Mouse (Mus musculus): Measurements from ENCODE around the gene Iqcg. TPM values are rescaled to one million over a fixed set of nuclear protein-coding genes. Genes with fewer than 3 reads are reported as not detected.
A peak's percentile ranks its signal among the peaks of the same experiment; 100 is the strongest.
"Not testable (repeated sequence)": the region's sequence is repeated elsewhere in the genome, so short reads cannot be mapped to it uniquely, and the experiment has no call there.

The Iqcg gene
- polyA plus RNA-seq, 1 experiment from 2014 or later, result 1.2 TPM

GRCm38 (mm10) chr16:33059471-33059870 is 3.5 kb upstream of the Iqcg start:
- H3K4me2 ChIP-seq (ENCODE audit: low read length), result no peak overlapping the region
- H3K4me3 ChIP-seq (ENCODE audit: low read depth, low read length), result no peak overlapping the region
- ATAC-seq (replicated peaks; ENCODE audit: low FRiP score, low TSS enrichment, low read depth) (no peak), DNase-seq (ENCODE audit: low spot score) (no peak)
- H3K4me1 ChIP-seq (replicated peaks; ENCODE audit: control insufficient read depth, insufficient read depth, low read length), result peaks cover 15% of the 10 kb centered on the region; the same call in 1 of the 2 replicates
- peaks cover 33% of the 10 kb centered on the region for H3K36me3 ChIP-seq (ENCODE audit: control insufficient read depth, insufficient read depth, low read length)
- H3K9ac ChIP-seq (ENCODE audit: low read length), result 0 out of 2 replicates have a peak overlapping the region, but pooled peaks have one; percentile 10
- H3K27ac ChIP-seq (ENCODE audit: low read depth), result no peak overlapping the region
- no peaks in the 10 kb centered on the region for H3K9me3 ChIP-seq (ENCODE audit: control insufficient read depth, low read length)
- 88% methylated on average over 1 of the region's 1 CpGs for WGBS
- no peaks in the 10 kb centered on the region for H3K27me3 ChIP-seq (replicated peaks; ENCODE audit: control insufficient read depth, insufficient read depth, low read length)

DNA sequence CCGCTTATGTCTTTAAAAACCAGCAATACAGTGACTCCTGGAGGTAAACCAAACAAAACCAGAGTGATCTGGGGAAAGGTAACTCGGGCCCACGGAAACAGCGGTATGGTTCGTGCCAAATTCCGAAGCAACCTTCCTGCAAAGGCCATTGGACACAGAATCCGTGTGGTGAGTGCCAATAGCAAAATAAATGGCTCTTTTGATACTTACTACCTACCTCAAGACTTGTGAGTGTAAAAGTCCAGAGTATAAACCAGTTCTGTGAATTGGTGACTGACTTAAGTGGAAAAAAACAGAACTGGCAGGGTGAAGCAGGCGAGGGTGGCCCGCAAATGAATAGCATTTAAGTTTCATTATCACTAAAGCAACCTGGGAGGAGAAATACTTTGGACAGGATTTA is 2.6 kb upstream of the Iqcg start:
- not testable (repeated sequence) for H3K4me3 ChIP-seq (ENCODE audit: low read depth, low read length); H3K9ac ChIP-seq (ENCODE audit: low read length); H3K27me3 ChIP-seq (replicated peaks; ENCODE audit: control insufficient read depth, insufficient read depth, low read length); DNase-seq (ENCODE audit: low spot score); H3K27ac ChIP-seq (ENCODE audit: low read depth); ATAC-seq (replicated peaks; ENCODE audit: low FRiP score, low TSS enrichment, low read depth); H3K9me3 ChIP-seq (ENCODE audit: control insufficient read depth, low read length)
- Histone ChIP-seq H3K4me2 (ENCODE audit: low read length) (peak overlapping the region; percentile 79; the same call in 1 of the 2 replicates), H3K4me1 (replicated peaks; ENCODE audit: control insufficient read depth, insufficient read depth, low read length) (peaks cover 15% of the 10 kb centered on the region; the same call in 1 of the 2 replicates), H3K36me3 (ENCODE audit: control insufficient read depth, insufficient read depth, low read length) (peaks cover 33% of the 10 kb centered on the region)
- 86% methylated on average over 9 of the region's 9 CpGs for WGBS

DNA sequence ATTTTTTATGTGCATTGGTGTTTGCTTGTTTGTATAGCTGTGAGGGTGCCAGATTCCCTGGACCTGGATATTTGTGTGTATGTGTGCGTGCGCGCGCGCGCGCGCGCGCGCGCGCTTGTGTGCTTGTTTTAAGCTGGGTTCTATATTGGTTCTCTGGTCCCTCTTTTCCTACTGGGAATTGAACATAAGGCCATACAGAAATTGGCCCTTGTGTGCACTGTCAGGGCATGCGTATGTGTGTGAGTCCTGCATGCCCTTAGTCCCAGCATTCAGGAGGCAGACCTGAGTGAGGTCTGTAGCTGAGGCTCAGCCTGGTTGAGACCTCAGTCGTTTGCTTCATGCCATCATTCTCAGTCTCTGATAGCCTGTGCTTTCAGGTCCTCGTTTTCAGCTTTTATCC is 2.0 kb upstream of the Iqcg start:
- no peak for DNase-seq (ENCODE audit: low spot score)
- no peak overlapping the region for H3K27ac ChIP-seq (ENCODE audit: low read depth)
- peak overlapping the region; percentile 79 for H3K4me2 ChIP-seq (ENCODE audit: low read length)
- no peaks in the 10 kb centered on the region for H3K27me3 ChIP-seq (replicated peaks; ENCODE audit: control insufficient read depth, insufficient read depth, low read length)
- peaks cover 33% of the 10 kb centered on the region for H3K36me3 ChIP-seq (ENCODE audit: control insufficient read depth, insufficient read depth, low read length)
- peaks cover 12% of the 10 kb centered on the region; the same call in 1 of the 2 replicates for H3K4me1 ChIP-seq (replicated peaks; ENCODE audit: control insufficient read depth, insufficient read depth, low read length)
- ATAC-seq (replicated peaks; ENCODE audit: low FRiP score, low TSS enrichment, low read depth), result no peak
- WGBS, result 89% methylated on average over 16 of the region's 16 CpGs
- H3K9me3 ChIP-seq (ENCODE audit: control insufficient read depth, low read length), result no peaks in the 10 kb centered on the region
- H3K9ac ChIP-seq (ENCODE audit: low read length), result peak overlapping the region; percentile 96; the same call in 1 of the 2 replicates
- peak overlapping the region; percentile 95 for H3K4me3 ChIP-seq (ENCODE audit: low read depth, low read length)

- DNase-seq (ENCODE audit: low spot score), result no peak
Observed at GRCm38 (mm10) chr16:33056786-33057185, 768 bp upstream of the Iqcg start.

DNA sequence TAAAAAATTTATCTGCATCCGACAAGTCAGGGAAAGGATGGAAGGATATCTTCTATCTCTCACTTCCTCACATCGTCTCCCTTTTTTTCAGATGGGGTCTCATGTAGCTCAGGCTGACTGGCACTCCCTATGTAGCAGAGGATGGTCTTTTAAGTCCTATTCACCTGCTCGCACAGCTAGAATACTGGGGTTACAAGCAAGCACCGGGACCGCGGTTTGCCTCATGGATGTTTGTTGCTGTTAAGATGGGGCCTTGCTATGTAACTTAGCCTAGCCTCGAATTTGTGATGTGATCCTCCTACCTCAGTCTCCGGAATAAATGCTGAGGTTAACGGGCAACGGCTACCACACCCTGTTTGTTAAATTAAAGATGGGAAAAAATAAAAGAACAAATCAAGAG is 363 bp downstream of the Iqcg start:
- ATAC-seq (replicated peaks; ENCODE audit: low FRiP score, low TSS enrichment, low read depth), result 0 out of 2 replicates have a peak, but pooled peaks have one; percentile 1
- peaks cover 30% of the 10 kb centered on the region for H3K36me3 ChIP-seq (ENCODE audit: control insufficient read depth, insufficient read depth, low read length)
- peak overlapping the region; percentile 41 for H3K4me2 ChIP-seq (ENCODE audit: low read length)
- H3K9me3 ChIP-seq (ENCODE audit: control insufficient read depth, low read length), result no peaks in the 10 kb centered on the region
- peaks cover 12% of the 10 kb centered on the region; the same call in 1 of the 2 replicates for H3K4me1 ChIP-seq (replicated peaks; ENCODE audit: control insufficient read depth, insufficient read depth, low read length)
- DNase-seq (ENCODE audit: low spot score), result peak; percentile 63
- 0 out of 2 replicates have a peak overlapping the region, but pooled peaks have one; percentile 87 for H3K27ac ChIP-seq (ENCODE audit: low read depth)
- no peaks in the 10 kb centered on the region for H3K27me3 ChIP-seq (replicated peaks; ENCODE audit: control insufficient read depth, insufficient read depth, low read length)
- H3K9ac ChIP-seq (ENCODE audit: low read length), result peak overlapping the region; percentile 96
- WGBS, result 18% methylated on average over 10 of the region's 10 CpGs
- H3K4me3 ChIP-seq (ENCODE audit: low read depth, low read length), result peak overlapping the region; percentile 95

More at GRCm38 (mm10) chr16:33056786-33057185, 768 bp upstream of the Iqcg start:
- H3K9me3 ChIP-seq (ENCODE audit: control insufficient read depth, low read length), result no peaks in the 10 kb centered on the region
- peak overlapping the region; percentile 79 for H3K4me2 ChIP-seq (ENCODE audit: low read length)
- WGBS, result under 1% methylated on average over 24 of the region's 24 CpGs
- H3K27ac ChIP-seq (ENCODE audit: low read depth), result peak overlapping the region; percentile 87
- peak overlapping the region; percentile 95 for H3K4me3 ChIP-seq (ENCODE audit: low read depth, low read length)
- H3K9ac ChIP-seq (ENCODE audit: low read length), result peak overlapping the region; percentile 96
- peaks cover 33% of the 10 kb centered on the region for H3K36me3 ChIP-seq (ENCODE audit: control insufficient read depth, insufficient read depth, low read length)
- peaks cover 12% of the 10 kb centered on the region; the same call in 1 of the 2 replicates for H3K4me1 ChIP-seq (replicated peaks; ENCODE audit: control insufficient read depth, insufficient read depth, low read length)
- ATAC-seq (replicated peaks; ENCODE audit: low FRiP score, low TSS enrichment, low read depth), result no peak
- H3K27me3 ChIP-seq (replicated peaks; ENCODE audit: control insufficient read depth, insufficient read depth, low read length), result no peaks in the 10 kb centered on the region

DNA sequence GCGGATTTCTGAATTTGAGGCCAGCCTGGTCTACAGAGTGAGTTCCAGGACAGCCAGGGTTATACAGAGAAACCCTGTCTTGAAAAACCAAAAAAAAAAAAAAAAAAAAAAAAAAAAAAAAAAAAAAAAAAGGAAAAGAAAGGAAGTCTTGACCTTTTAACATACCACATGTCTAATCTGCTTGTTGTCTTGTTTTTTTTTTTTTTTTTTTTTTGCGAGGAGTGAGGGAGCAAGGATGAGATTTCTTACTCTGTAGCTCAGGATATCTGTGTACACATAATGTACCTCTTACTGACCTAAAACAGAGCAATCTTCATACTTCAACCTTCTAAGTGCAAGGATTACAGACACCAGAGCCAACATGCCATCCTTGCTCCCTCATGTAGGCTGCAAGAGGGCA is 1.1 kb downstream of the Iqcg start:
- not testable (repeated sequence) for ATAC-seq (replicated peaks; ENCODE audit: low FRiP score, low TSS enrichment, low read depth); DNase-seq (ENCODE audit: low spot score); H3K4me2 ChIP-seq (ENCODE audit: low read length)

GRCm38 (mm10) chr16:33053141-33053540 is 2.9 kb downstream of the Iqcg start:
- H3K4me1 ChIP-seq (replicated peaks; ENCODE audit: control insufficient read depth, insufficient read depth, low read length), result peaks cover 3% of the 10 kb centered on the region; the same call in 1 of the 2 replicates
- no peaks in the 10 kb centered on the region for H3K27me3 ChIP-seq (replicated peaks; ENCODE audit: control insufficient read depth, insufficient read depth, low read length)
- DNase-seq (ENCODE audit: low spot score) (no peak), ATAC-seq (replicated peaks; ENCODE audit: low FRiP score, low TSS enrichment, low read depth) (no peak)
- no peaks in the 10 kb centered on the region for H3K9me3 ChIP-seq (ENCODE audit: control insufficient read depth, low read length)
- H3K4me2 ChIP-seq (ENCODE audit: low read length), result no peak overlapping the region
- peaks cover 5% of the 10 kb centered on the region for H3K36me3 ChIP-seq (ENCODE audit: control insufficient read depth, insufficient read depth, low read length)
- WGBS, result 62% methylated on average over 5 of the region's 5 CpGs
- no peak overlapping the region for H3K27ac ChIP-seq (ENCODE audit: low read depth)
- H3K4me3 ChIP-seq (ENCODE audit: low read depth, low read length), result no peak overlapping the region
- no peak overlapping the region for H3K9ac ChIP-seq (ENCODE audit: low read length)

More for the DNA sequence above, 1.1 kb downstream of the Iqcg start:
- H3K9me3 ChIP-seq (ENCODE audit: control insufficient read depth, low read length); H3K27me3 ChIP-seq (replicated peaks; ENCODE audit: control insufficient read depth, insufficient read depth, low read length); H3K27ac ChIP-seq (ENCODE audit: low read depth); H3K9ac ChIP-seq (ENCODE audit: low read length); H3K4me3 ChIP-seq (ENCODE audit: low read depth, low read length): not testable (repeated sequence)
- 73% methylated on average over 2 of the region's 2 CpGs for WGBS
- H3K4me1 ChIP-seq (replicated peaks; ENCODE audit: control insufficient read depth, insufficient read depth, low read length), result peaks cover 12% of the 10 kb centered on the region; the same call in 1 of the 2 replicates
- peaks cover 22% of the 10 kb centered on the region for H3K36me3 ChIP-seq (ENCODE audit: control insufficient read depth, insufficient read depth, low read length)

DNA sequence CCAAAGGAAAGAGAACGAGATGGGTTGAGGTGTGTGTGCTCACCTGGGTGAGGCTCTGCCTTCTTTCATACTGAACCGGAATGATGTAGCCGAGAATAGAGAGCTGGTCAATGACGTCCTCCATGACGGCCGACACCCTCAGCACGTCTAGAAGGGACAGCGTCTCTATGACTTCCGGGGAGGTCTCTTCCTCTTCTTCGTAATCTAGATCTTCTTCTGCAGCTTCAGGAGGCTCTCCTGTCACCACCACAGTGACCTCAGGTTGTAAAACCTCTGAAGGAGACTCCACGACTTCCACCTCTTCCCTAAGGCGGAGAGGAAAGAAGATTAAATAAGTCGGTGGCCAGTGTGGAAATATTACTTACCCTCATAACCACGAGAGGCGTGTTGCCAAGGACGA is 6.2 kb downstream of the Iqcg start:
- Histone ChIP-seq H3K4me2 (ENCODE audit: low read length) (no peak overlapping the region), H3K27ac (ENCODE audit: low read depth) (no peak overlapping the region), H3K27me3 (replicated peaks; ENCODE audit: control insufficient read depth, insufficient read depth, low read length) (no peaks in the 10 kb centered on the region), H3K36me3 (ENCODE audit: control insufficient read depth, insufficient read depth, low read length) (no peaks in the 10 kb centered on the region), H3K4me3 (ENCODE audit: low read depth, low read length) (no peak overlapping the region), H3K9ac (ENCODE audit: low read length) (no peak overlapping the region), H3K9me3 (ENCODE audit: control insufficient read depth, low read length) (no peaks in the 10 kb centered on the region), H3K4me1 (replicated peaks; ENCODE audit: control insufficient read depth, insufficient read depth, low read length) (no peaks in the 10 kb centered on the region)
- DNase-seq (ENCODE audit: low spot score) (no peak), ATAC-seq (replicated peaks; ENCODE audit: low FRiP score, low TSS enrichment, low read depth) (no peak)
- WGBS, result 93% methylated on average over 16 of the region's 16 CpGs

DNA sequence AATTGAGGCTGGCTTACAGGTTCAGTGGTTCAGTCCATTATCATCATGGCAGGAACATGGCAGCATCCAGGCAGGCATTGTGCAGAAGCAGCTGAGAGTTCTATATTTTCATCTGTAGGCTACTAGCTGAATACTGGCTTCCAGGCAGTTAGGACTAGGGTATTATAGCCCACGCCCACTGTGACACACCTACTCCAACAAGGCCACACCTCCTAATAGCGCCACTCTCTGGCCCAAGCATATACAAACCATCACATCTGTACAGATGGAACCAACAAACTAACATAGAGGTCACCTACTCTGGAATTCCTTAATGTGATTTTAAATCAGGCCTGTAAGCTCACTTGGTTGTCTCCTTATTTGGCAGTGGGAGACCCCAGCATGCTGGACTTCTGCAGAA is 7.3 kb downstream of the Iqcg start:
- H3K9ac ChIP-seq (ENCODE audit: low read length), result no peak overlapping the region
- H3K27me3 ChIP-seq (replicated peaks; ENCODE audit: control insufficient read depth, insufficient read depth, low read length), result no peaks in the 10 kb centered on the region
- no peak for ATAC-seq (replicated peaks; ENCODE audit: low FRiP score, low TSS enrichment, low read depth)
- H3K9me3 ChIP-seq (ENCODE audit: control insufficient read depth, low read length), result no peaks in the 10 kb centered on the region
- no peak for DNase-seq (ENCODE audit: low spot score)
- no peak overlapping the region for H3K27ac ChIP-seq (ENCODE audit: low read depth)
- 53% methylated on average over 2 of the region's 2 CpGs for WGBS
- H3K4me1 ChIP-seq (replicated peaks; ENCODE audit: control insufficient read depth, insufficient read depth, low read length), result no peaks in the 10 kb centered on the region
- H3K36me3 ChIP-seq (ENCODE audit: control insufficient read depth, insufficient read depth, low read length), result no peaks in the 10 kb centered on the region
- H3K4me3 ChIP-seq (ENCODE audit: low read depth, low read length), result no peak overlapping the region
- no peak overlapping the region for H3K4me2 ChIP-seq (ENCODE audit: low read length)
